Mouse (Mus musculus) MEL (cell line): ENCODE measurements at regions not wholly inside any gene's neighbourhood (a gene's known extent, or its start where the extent isn't known, plus 50 kb on each side); places are given as distances from the start of the nearest gene placed in this dataset.

Experiments used
- DNase-seq: peaks from one replicate; pipeline ENCODE4 v3.0.0; 2011; ENCODE audit warnings: low read depth, low spot score
- H3K27ac ChIP-seq: 2 replicates; pipeline ENCODE4 v1.5.1; 2012; ENCODE audit warnings: low read depth, mild to moderate bottlenecking, control low read depth, low read length, moderate library complexity; ENCODE audit not compliant: control insufficient read depth
- H3K27me3 ChIP-seq, 2 experiments: fragments of 150-350 bp in 1 of 2; sonication (generic) in 1 of 2; 2 replicates each; pipeline ENCODE4 v1.6.1; 2012; ENCODE audit warnings: low read length in 2 of 2, mild to moderate bottlenecking in 2 of 2, improper control_type of control experiment in 1 of 2, moderate library complexity in 1 of 2; ENCODE audit not compliant: insufficient read depth in 2 of 2, control insufficient read depth in 1 of 2
- H3K36me3 ChIP-seq, 2 experiments: 2 replicates each; pipeline ENCODE4 v1.6.1; 2012 to 2014; ENCODE audit warnings: low read length in 2 of 2, improper control_type of control experiment in 1 of 2, inconsistent platforms in 1 of 2, mild to moderate bottlenecking in 1 of 2; ENCODE audit not compliant: insufficient read depth in 2 of 2, control insufficient read depth in 1 of 2
- H3K4me1 ChIP-seq, 2 experiments: fragments of 150-350 bp in 1 of 2; sonication (generic) in 1 of 2; 2 replicates each; pipeline ENCODE4 v1.6.1; 2012; ENCODE audit warnings: low read length in 2 of 2, improper control_type of control experiment in 1 of 2, mild to moderate bottlenecking in 1 of 2; ENCODE audit not compliant: insufficient read depth in 2 of 2, control insufficient read depth in 1 of 2
- H3K4me3 ChIP-seq, 2 experiments: fragments of 150-350 bp in 1 of 2; sonication (generic) in 1 of 2; 2 replicates each; pipeline ENCODE4 v1.5.1; 2012; ENCODE audit warnings: low read depth in 2 of 2, low read length in 2 of 2, mild to moderate bottlenecking in 2 of 2, moderate library complexity in 2 of 2, control low read depth in 1 of 2, improper control_type of control experiment in 1 of 2; ENCODE audit not compliant: control insufficient read depth in 1 of 2, insufficient read depth in 1 of 2
- H3K79me2 ChIP-seq: 2 replicates; pipeline ENCODE4 v1.6.1; 2012; ENCODE audit warnings: mild to moderate bottlenecking, low read length, moderate library complexity; ENCODE audit not compliant: control insufficient read depth, poor library complexity, insufficient read depth
- H3K9ac ChIP-seq: 2 replicates; pipeline ENCODE4 v1.6.1; 2012; ENCODE audit warnings: low read depth, mild to moderate bottlenecking, control low read depth, low read length, moderate library complexity; ENCODE audit not compliant: control insufficient read depth, poor library complexity, severe bottlenecking
- H3K9me3 ChIP-seq: fragments of 150-350 bp; sonication (generic); replicated peaks from 2 replicates; pipeline ENCODE4 v1.6.1; 2012; ENCODE audit warnings: mild to moderate bottlenecking, low read length, improper control_type of control experiment, moderate library complexity; ENCODE audit not compliant: insufficient read depth
- BHLHE40 ChIP-seq: IDR thresholded peaks from 2 replicates; pipeline ENCODE4 v1.6.1; 2012; ENCODE audit warnings: low read depth, mild to moderate bottlenecking, inconsistent platforms, low read length, improper control_type of control experiment, borderline replicate concordance
- CHD1 ChIP-seq: IDR thresholded peaks from 2 replicates; pipeline ENCODE4 v1.6.1; 2012; ENCODE audit warnings: low read depth, mild to moderate bottlenecking, inconsistent platforms, low read length, improper control_type of control experiment
- CTCF ChIP-seq, 3 experiments: IDR thresholded peaks in 2 of 3; conservative IDR thresholded peaks in 1 of 3; 2 replicates each; pipeline ENCODE4 v1.5.1; 2011 to 2012; ENCODE audit warnings: low read length in 3 of 3, low read depth in 2 of 3, mild to moderate bottlenecking in 2 of 3, improper control_type of control experiment in 1 of 3, inconsistent platforms in 1 of 3, mixed read lengths in 1 of 3, moderate library complexity in 1 of 3; ENCODE audit not compliant: control insufficient read depth in 1 of 3, insufficient read depth in 1 of 3, poor library complexity in 1 of 3, severe bottlenecking in 1 of 3
- GABPA ChIP-seq: IDR thresholded peaks from 2 replicates; pipeline ENCODE4 v1.6.1; 2012; ENCODE audit warnings: low read depth, mild to moderate bottlenecking, inconsistent platforms, low read length, improper control_type of control experiment, moderate library complexity
- GATA1 ChIP-seq: IDR thresholded peaks from 2 replicates; pipeline ENCODE4 v1.6.1; 2011; ENCODE audit warnings: low read depth, low read length, improper control_type of control experiment
- MAFK ChIP-seq: IDR thresholded peaks from 2 replicates; pipeline ENCODE4 v1.6.1; 2011; ENCODE audit warnings: low read depth, mild to moderate bottlenecking, low read length, improper control_type of control experiment, borderline replicate concordance
- MAX ChIP-seq: IDR thresholded peaks from 2 replicates; pipeline ENCODE4 v1.6.1; 2011; ENCODE audit warnings: low read length, improper control_type of control experiment
- MEF2A ChIP-seq: IDR thresholded peaks from 2 replicates; pipeline ENCODE4 v1.6.1; 2014; ENCODE audit warnings: low read depth, mild to moderate bottlenecking, inconsistent platforms, low read length, improper control_type of control experiment; ENCODE audit not compliant: poor library complexity, insufficient replicate concordance, severe bottlenecking; ENCODE audit errors: extremely low read depth
- NELFE ChIP-seq: IDR thresholded peaks from 2 replicates; pipeline ENCODE4 v1.6.1; 2011; ENCODE audit warnings: low read depth, low read length, improper control_type of control experiment
- NRF1 ChIP-seq: IDR thresholded peaks from 2 replicates; pipeline ENCODE4 v1.6.1; 2014; ENCODE audit warnings: low read depth, mild to moderate bottlenecking, inconsistent platforms, low read length, improper control_type of control experiment, moderate library complexity; ENCODE audit not compliant: poor library complexity, insufficient read depth, severe bottlenecking
- RAD21 ChIP-seq: IDR thresholded peaks from 2 replicates; pipeline ENCODE4 v1.6.1; 2011; ENCODE audit warnings: mild to moderate bottlenecking, low read depth, low read length, improper control_type of control experiment
- TAL1 ChIP-seq: IDR thresholded peaks from 2 replicates; pipeline ENCODE4 v1.6.1; 2012; ENCODE audit warnings: mild to moderate bottlenecking, inconsistent platforms, low read length, moderate library complexity, mixed read lengths
- TCF12 ChIP-seq: IDR thresholded peaks from 2 replicates; pipeline ENCODE4 v1.6.1; 2014; ENCODE audit warnings: low read depth, mild to moderate bottlenecking, inconsistent platforms, low read length, improper control_type of control experiment, moderate library complexity
- USF1 ChIP-seq: IDR thresholded peaks from 2 replicates; pipeline ENCODE4 v1.6.1; 2014; ENCODE audit warnings: low read depth, mild to moderate bottlenecking, inconsistent platforms, low read length, improper control_type of control experiment, moderate library complexity
- USF2 ChIP-seq, 2 experiments: IDR thresholded peaks; 2 replicates each; pipeline ENCODE4 v1.6.1; 2011 to 2012; ENCODE audit warnings: improper control_type of control experiment in 2 of 2, low read length in 2 of 2, borderline replicate concordance in 1 of 2, inconsistent platforms in 1 of 2, low read depth in 1 of 2, mild to moderate bottlenecking in 1 of 2; ENCODE audit not compliant: insufficient read depth in 1 of 2
- ZC3H11A ChIP-seq: IDR thresholded peaks from 2 replicates; pipeline ENCODE4 v1.6.1; 2012; ENCODE audit warnings: low read depth, mild to moderate bottlenecking, inconsistent platforms, low read length, improper control_type of control experiment
- ZMIZ1 ChIP-seq: IDR thresholded peaks from 2 replicates; pipeline ENCODE4 v1.6.1; 2012; ENCODE audit warnings: low read depth, mild to moderate bottlenecking, inconsistent platforms, low read length, improper control_type of control experiment, moderate library complexity

DNA sequence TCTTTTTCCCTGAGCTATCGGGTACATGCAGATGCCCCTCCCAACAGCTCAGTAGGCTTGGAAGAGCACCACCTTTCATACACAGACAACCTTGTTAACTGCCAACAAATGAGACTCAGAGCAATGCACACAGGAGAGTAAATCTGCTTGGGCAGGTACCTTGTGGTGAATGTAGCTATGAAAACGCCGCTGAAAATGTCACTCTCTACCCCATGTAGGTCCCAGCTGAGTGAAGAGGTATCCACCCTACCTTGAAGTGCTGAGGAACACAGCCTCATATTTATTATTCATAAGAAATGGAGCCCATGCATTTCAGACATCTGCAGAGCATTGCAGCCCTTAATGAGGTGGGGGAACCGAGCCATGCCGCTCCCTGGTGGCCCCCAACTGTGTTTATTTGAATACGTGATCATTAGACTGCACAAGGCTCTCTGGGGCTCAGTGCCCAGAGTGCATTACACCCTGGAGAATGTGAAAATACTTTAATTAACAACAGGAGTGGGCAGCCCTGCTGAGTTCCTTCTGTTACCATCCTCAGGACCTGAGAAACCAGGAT, 53.8 kb upstream of the F13a1 start:
- Histone ChIP-seq H3K4me3 (no peak overlapping the region), H3K4me1 (no peaks in the 10 kb centered on the region), H3K9ac (no peak overlapping the region), H3K27ac (no peak overlapping the region), H3K27me3 (no peaks in the 10 kb centered on the region), H3K36me3 (no peaks in the 10 kb centered on the region), H3K79me2 (no peaks in the 10 kb centered on the region), H3K9me3 (no peaks in the 10 kb centered on the region)
- DNase-seq = no peak
- no peak for TF ChIP-seq ZC3H11A
- no peak for TF ChIP-seq MEF2A
- TF ChIP-seq GABPA = no peak
- no peak for TF ChIP-seq BHLHE40
- no peak for TF ChIP-seq NRF1
- TF ChIP-seq CTCF (IDR thresholded peaks at IDR 0.05 in 2 of 3, conservative IDR thresholded peaks at IDR 0.05 in 1 of 3; ENCODE audit: control insufficient read depth in 1 of 3, insufficient read depth in 1 of 3, low read depth in 2 of 3, low read length in 3 of 3, poor library complexity in 1 of 3, severe bottlenecking in 1 of 3) = no peak

GRCm38 (mm10) chr13:37101755-37102154, 51.7 kb upstream of the F13a1 start:
- no peaks in the 10 kb centered on the region for H3K27me3 ChIP-seq
- no peaks in the 10 kb centered on the region for H3K9me3 ChIP-seq
- H3K79me2 ChIP-seq = no peaks in the 10 kb centered on the region
- no peak overlapping the region for H3K4me3 ChIP-seq
- no peaks in the 10 kb centered on the region for H3K36me3 ChIP-seq
- no peak overlapping the region for H3K27ac ChIP-seq
- TF ChIP-seq ZMIZ1 (no peak), USF1 (no peak), RAD21 (no peak), NELFE (no peak), TAL1 (no peak), TCF12 (no peak), GATA1 (no peak), USF2 (IDR thresholded peaks at IDR 0.05; ENCODE audit: borderline replicate concordance in 1 of 2, insufficient read depth in 1 of 2, low read depth in 1 of 2, low read length in 2 of 2) (no peak), MAFK (no peak), CHD1 (no peak), MAX (no peak)
- DNase-seq = no peak
- H3K9ac ChIP-seq = no peak overlapping the region
- no peaks in the 10 kb centered on the region for H3K4me1 ChIP-seq
